Mouse (Mus musculus): ENCODE measurements at regions not wholly inside any gene's neighbourhood (a gene's known extent, or its start where the extent isn't known, plus 50 kb on each side); places are given as distances from the start of the nearest gene placed in this dataset.

DNA sequence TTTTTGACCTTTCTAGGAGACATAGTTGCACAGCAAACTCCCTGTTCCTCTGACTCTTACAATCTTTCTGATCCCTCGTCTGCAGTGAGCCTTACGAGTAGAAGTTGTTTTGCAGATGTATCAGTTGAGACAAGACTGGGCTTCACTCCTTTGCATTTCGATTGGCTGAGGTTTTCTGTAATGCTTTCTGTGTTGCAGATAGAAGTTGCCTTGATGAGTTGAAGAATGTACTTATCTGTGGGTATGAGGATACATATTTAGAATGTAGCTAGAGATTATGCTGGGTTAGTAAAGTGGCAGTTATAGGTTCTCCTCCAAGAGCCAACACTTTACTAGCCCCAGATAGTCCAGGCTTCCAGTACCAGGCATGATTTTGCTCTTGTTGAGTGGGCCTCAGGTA, 199.7 kb upstream of the Id2 start:
- ATAC-seq (replicated peaks; ENCODE audit: low FRiP score, poor library complexity, severe bottlenecking) = no peak

DNA sequence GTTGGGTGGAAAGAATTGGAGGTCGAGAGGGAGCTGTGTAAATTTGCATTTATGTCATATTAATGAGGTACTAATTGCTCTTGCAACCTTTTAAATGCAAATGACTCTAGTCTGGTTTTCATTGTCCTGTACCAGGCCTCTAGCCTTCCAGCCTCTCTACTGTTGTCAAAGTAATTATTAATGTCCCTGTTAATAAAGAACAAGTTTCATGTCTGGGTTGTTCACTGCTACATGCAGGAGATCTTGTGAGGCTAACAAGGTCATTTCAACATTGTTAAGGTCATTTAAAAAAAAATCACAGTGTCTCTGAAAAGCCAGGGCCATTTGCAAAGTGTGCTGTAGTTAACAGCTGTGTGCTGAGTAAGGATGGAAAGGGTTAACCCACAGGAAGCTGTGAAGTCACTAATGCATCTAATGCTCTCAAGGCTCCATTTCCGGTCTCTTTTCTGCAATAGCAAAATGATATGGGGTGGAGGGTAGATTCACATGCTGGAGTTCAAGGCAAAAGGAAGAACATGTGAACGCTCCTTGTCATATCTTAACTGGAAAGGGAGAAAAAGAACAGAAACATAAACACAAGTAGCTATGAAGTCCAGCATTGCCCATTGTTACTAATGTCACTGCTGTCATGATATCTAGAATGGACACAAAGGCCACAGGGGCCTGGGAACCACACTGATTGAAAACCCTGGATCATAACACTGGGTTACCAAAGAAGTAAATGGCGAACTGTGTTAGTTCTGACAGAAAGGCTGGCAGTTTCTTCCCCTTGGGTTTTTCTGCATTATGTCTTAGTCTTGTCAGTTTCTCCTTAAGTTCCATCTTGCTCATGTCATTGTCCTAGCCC, 197.5 kb upstream of the Id2 start:
- ATAC-seq (replicated peaks; ENCODE audit: low FRiP score, poor library complexity, severe bottlenecking) = no peak

DNA sequence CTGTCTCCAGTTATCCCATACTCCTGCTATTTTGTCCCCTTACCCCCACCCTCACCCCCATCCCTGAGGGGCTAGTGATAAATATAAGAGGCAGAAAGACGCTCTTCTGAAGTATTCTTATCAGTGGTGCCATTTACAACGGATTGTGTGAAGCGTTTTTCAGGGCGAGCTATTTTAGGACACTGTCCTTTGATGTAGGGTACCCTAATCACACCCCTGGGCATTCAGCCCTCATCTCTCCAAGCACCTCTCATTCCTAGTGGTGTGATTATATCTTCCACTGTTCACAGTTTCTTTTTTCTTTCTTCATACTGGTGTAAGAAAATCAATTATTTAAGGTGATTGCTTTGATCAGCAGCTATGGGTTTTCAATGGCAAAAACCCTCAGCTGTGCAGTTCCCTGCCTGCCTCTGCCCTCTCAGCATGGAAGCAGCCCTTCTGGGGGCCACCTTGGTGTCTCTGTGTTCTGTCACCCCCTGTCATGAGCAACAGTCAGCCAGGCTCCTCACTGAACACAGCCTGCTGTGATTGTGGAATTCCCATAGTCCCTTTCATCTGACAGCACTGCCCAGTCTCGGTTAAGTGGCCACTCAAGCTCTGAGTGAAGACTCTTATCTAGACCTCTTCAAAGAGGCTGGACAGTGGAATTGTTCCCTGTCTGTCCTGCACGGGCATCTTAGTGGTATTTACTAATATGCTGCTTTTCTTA, 196.7 kb upstream of the Id2 start:
- ATAC-seq (replicated peaks; ENCODE audit: low FRiP score, poor library complexity, severe bottlenecking) = no peak

DNA sequence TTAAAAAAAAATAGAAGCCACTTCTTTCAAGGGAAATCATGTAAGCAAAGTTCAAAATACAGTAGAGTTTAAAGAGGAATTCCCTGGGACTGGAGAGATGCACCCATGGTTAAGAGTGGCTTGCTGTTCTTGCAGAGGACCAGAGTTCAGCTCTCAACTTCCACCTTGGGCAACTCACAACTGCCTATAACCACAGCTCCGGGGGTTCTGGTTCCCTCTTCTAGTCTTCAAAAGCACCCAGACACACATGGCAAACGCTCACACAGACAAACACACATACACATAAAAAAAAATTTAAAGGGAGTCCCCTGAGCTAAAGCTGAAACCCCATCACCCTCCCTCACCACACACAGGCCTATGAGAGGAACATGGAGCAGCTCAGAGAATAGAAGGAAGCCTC, 192.4 kb upstream of the Id2 start:
- no peak for ATAC-seq (replicated peaks; ENCODE audit: low FRiP score, poor library complexity, severe bottlenecking)

DNA sequence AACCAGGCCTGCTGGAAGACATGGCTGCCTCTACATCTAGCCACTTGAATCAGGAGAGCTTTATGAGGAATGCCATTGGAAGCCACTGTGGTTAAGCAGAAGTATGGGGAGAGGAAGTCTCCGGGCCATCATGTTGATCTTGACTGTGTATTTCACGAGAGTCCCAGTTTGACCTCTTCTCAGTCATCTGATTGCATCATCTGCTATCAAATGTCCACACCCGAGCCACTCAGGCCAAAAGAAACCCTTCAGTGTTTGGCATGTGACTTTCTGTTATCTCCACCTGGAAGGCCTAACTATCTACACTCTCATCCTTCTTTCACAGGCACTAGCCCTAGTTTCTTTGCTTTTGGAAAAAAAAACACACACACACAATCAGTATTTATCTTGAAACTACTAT, 186.9 kb upstream of the Id2 start:
- ATAC-seq (replicated peaks; ENCODE audit: low FRiP score, poor library complexity, severe bottlenecking) = no peak

DNA sequence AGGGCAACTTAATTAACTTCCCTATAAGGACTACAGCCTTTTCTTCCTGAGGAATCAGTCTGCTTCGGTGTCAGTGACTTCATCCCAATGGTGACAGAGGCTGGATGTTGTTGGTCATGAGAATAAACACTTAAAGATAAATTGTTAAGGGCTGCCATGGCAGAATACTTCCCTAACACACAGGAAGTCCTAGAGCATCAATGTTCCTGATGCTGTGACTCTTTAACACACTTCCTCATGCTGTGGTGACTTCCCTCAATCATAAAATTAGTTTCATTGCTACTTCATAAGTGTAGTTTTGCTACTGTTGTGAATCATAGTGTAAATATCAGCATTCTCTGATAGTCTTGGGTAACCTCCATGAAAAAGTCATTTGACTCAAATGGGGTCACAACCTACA, 184.5 kb upstream of the Id2 start:
- no peak for ATAC-seq (replicated peaks; ENCODE audit: low FRiP score, poor library complexity, severe bottlenecking)

DNA sequence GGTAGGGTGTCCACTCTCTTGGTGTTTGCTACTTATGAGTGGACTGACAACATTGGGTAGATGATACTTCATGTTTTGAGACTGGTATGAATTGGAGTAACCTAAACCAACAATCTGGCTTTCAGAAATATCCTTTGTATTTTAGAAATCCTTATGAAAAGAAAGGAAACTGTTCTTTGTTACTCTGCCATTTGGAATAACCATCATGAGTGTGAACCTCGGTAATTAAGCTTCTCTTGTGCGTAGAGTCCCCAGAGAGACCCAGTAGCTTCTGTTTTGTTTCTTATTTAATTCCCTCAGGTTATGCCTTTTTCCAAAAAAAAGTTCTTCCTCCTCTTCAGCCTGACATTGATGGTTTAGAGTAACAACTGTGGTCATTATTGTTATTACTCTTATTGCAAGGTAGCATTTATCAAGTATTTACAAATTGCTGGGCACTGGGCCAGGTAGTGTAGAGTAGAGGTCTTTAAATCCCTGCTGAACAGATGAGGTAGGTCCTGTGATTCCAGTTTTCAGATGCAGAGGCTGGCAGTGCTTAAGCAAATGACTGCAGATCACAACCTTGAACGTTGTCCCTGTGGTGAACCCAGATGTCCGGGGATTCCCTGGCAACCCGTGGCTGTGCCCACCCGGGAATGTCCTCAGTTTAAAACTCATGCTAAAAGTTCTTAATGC, 176.8 kb upstream of the Id2 start:
- no peak for ATAC-seq (replicated peaks; ENCODE audit: low FRiP score, poor library complexity, severe bottlenecking)

DNA sequence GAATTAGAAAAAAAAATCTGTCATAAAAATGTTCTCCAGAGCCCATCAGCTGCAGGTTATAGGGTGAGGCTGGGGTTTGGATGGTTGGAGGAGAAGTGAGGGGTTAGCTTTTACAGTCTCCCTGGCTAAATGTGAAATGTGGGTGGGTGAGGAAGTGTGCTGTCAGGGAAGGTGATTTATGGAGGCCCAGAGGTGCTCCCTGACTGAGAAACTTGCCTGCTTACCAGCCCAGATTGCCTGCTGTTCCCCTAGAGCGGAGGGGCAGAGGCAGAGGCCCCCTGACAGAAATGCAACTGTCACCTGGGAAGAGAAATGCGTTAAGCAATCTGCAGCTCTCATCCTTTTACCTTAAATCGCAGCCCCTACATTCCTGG, 175.8 kb upstream of the Id2 start:
- ATAC-seq (replicated peaks; ENCODE audit: low FRiP score, poor library complexity, severe bottlenecking) = no peak

DNA sequence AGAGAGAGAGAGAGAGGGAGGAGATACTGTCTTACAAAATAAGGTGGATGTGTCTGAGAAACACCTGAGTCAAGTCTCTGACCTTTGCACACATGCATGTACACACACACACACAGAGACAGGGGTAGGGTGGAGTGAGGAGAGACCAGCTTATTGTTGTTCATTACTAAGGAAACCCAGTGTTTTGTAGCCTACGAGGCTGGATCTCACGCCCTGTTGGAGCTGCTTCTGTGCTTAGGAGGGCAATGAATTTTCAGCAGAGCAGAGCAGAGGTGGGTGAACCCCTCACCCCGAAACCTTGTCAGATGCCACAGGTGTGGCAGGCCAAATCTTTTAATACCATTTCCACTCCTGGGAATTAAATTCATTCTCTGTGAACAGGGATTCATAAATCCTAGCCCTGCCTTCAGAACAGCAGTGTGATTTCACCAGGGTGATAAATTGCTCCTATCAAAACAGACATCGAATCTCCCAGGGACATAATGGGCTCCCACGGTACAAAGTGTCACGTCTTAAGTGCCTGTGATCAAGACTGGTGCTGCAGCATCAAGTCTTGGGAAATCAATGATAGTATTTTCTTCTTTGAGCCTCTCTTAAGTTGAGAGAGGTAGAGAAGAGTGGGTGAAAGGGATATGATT, 175.3 kb upstream of the Id2 start:
- ATAC-seq (replicated peaks; ENCODE audit: low FRiP score, poor library complexity, severe bottlenecking) = no peak

DNA sequence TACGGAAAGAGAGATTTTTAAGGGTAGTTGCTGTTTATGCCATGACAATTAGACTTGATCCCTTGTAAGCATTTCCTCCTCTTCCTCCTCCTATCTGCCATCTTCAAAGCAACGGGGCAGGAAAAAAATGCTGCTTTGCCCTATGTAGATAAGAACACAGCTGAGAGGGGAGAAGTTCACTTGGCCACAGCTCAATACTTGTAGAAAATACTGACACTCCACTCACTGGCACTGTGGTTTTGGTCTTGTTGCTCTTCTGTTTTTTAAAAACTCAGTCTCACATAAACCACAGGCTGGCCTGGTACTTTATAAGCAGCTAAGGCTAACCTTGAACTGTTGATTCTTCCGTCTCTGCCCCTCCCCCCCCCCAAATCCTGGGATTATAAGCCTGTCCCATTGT, 172.9 kb upstream of the Id2 start:
- ATAC-seq (replicated peaks; ENCODE audit: low FRiP score, poor library complexity, severe bottlenecking) = no peak

DNA sequence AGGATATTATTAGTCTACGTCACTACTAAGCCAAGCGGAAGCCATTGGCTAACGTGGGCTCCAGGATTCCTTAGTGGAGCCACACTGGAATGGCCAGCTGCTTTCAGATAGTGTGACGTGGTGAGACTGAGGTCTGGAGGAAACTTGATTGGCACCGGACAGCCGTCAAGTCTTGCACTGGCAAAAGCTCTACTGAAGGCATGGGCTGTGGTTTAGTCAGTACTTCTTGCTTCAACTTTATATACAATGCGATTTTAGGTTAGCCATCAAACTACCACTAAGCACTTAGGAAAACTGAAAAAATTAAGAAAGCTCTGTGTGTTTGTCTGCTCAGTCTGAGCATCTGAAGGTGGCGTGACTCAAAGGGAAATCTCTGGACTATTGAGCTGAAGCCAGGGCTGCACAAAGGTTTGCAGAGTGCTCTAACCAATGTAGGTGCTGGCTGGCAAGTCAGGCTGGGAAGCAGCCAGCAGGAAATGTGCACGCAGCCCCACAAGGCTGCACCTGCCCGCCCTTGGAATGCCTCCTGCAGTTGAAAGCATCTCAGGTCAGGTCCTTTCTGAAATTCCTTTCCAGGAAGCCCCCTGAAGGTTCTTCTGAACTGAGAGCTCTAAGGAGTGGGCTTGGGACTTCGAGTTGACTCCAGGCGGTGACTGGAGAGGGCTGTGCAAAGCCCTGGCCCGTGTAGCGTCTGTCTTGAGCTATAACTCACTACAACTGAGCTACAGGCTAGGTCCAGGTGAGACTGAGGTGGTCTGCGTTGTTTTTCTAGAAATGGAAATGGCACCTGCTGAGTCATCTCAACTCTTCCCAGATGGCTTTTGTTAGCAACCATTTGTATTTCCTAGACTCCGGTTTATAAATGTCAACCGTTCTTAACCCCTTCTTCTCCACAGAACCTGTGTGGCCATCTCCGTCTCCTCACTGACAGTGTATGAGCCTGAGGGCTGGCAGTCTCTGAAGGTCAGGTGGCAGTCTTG, 172.2 kb upstream of the Id2 start:
- ATAC-seq (replicated peaks; ENCODE audit: low FRiP score, poor library complexity, severe bottlenecking) = no peak

DNA sequence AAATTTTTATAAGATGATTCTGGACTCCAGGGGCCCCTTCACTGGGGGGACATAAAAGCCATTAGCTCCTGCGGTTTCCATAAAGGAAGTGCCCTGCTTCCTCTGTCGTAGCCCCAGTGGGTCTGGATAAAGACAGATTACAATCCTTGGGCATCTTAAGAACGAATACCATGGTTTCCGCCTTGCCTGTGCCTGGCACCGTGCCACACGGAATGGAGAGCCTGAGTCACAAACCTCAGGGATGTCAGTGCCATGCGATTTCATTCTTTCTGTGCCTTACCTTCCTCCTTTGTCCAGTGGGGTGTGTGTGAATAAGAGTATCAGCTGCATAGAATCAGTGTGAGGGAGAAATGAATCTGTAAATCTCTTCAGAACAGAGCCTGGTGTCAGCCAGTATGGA, 171.4 kb upstream of the Id2 start:
- ATAC-seq (replicated peaks; ENCODE audit: low FRiP score, poor library complexity, severe bottlenecking) = no peak

DNA sequence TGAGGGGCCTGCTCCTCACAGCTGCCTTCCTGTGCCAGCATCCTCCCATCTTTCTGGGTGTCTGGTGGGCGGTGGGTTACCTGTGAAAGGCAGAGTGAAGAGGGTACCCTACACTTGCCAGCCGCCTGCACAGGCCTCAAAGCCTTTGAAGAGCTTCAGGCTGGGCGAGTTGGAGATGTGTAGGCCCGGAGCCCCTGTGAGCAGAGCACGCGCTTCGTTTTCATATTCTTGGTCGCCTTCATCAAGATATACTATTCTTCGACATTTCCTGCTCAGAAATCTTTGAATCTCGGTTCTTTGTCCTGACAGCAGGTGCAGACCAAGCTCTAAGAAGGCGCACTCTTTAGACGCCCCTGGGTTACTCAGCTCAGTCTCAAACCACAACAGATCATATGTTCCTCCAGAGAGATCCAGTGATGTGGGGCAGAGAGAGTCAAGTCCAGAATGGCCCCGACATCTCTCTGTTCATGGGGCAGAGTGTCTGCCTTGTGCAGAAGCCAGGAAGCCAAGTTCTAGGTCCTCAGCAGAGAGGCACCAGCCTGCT, 170.7 kb upstream of the Id2 start:
- ATAC-seq (replicated peaks; ENCODE audit: low FRiP score, poor library complexity, severe bottlenecking) = no peak

DNA sequence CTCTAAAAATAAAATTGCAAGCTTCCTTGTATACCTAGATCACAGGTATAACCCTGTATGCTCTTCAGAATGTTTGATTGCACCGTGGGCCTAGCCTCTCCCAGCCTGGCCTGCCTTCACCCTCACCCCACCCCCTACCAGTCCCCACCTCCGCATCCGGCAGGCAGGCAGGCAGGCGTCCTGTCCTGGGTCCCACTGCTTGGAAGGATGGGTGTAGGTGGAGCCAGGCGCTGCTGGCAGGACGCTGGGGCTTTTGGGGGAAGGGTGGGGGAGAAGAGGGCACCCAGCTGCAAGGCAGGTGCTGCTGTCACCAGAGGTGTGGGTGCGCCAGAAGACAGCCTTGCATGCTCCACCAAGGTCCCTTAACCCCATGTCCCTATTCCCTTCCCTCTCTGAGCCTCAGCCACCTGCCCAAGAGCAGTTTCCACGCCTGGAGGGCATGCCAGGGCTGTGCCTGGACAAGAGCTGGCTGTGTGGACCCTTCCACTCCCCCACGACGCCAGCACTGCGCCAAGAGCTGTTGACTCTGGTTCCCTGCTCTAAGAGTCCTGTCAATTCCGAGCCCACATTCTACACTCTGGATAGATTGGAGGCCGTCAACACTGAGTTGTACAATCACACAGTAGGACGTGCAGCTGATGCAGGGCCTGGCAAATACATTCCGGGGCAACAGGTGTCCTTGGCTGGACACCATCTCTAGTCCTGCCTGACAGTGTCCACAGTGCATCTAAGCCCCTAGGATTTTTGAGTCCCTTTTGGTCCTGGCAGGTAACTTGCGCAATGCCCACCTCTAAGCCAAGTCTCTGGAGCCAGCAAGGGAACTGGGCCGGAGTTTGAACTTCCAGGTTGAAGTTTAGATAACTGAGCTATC, 170.0 kb upstream of the Id2 start:
- no peak for ATAC-seq (replicated peaks; ENCODE audit: low FRiP score, poor library complexity, severe bottlenecking)

DNA sequence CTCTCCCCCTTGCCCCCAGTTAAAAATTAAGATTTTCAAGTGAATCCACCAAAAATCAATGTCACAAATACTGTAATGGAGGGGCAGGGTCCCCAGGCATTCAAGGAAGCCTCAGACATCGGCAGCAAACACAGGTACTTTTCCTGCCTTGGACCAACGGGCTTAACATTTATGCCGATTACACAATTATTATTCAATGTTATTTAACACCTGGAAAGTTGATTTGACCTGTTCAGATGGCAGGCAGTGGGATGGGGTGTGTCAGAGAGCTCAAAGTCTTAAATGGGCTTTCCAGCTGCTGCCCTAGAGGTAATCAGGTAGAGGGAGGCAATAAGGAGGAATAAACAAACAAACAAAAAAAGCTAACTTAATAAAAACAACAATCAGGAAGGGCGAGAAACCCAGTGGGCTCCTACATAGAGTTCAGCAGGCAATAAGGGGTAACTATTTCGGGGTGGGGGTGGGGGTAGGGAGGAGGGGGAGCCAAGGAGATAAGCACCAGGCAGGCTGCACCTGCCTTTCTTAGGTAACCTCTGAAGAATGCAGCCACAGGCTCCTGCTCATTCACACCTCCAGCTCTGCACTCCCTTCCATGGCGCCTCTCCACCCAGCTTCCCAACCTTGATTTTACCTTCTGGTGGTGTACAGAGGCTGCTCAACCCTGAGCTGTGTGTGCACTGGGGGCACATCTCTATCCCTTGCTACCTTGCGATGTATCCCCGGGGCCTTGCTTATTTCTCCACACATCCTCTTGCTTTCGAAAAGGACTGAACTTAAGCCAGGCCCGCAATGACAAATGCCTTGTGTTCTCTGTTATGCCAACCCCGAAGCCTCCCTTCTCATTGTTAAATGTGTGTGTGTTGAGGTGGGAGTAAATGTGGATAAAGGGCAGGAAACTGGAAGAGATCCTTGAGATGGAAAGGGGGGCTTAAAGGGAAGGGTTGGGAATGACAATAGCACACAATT, 168.9 kb upstream of the Id2 start:
- ATAC-seq (replicated peaks; ENCODE audit: low FRiP score, poor library complexity, severe bottlenecking) = no peak

DNA sequence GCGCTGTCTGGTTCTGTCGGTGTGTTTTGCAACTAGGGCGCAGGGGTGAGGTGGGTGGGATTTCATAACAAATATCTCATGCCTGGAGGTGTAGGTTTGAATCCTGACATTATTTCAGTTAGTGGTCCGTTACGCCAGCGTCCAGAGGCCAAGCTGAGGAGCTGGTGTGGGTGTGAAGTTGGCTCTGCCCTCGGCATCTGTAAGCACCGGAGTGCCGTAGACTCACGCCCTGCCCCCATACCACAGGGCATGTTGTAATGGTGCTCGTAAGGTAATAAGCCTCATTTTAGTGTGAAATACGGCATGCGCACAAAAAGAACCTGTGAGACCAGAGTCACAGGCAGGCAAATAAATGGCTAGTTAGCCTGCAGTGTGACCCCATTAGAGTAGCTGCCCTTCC, 168.1 kb upstream of the Id2 start:
- ATAC-seq (replicated peaks; ENCODE audit: low FRiP score, poor library complexity, severe bottlenecking) = no peak

DNA sequence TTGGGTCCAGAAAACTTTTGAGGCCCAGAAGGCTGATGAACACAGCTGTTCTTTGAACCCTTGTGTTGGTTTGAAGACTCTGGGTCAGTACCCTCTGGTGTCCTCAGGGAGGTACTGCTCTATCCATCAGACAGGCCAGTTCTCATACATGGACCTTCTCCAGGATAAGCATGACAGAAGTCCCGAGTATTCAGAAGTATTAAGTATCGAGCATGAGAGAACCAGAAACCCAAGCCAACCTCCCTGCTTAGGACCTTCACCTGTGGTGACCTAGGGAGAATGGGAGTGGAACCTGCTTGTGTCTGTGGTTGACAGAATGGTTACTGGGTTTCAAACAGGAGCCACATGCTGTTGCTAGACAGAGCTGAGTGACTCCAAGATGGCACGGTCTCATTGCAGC, 167.5 kb upstream of the Id2 start:
- no peak for ATAC-seq (replicated peaks; ENCODE audit: low FRiP score, poor library complexity, severe bottlenecking)

Data from erythroid progenitor cell, adult 5-6 weeks (primary cell).